In genomic region chr12:108307553-108307952, GRCm38 (mm10) we compare ENCODE assay signal across 7 mouse cellular contexts. TPM values are rescaled to one million over a fixed set of nuclear protein-coding genes. Genes with fewer than 3 reads are reported as not detected.
A peak's percentile ranks its signal among the peaks of the same experiment; 100 is the strongest.
DNase-seq lines count a peak whose midpoint lies in the region.

No protein-coding gene starts in this region.

- DNase-seq in layer of hippocampus, postnatal 10 days (ENCODE audit: low spot score in 2 of 2), result peak; percentile 56 to 63
- DNase-seq in layer of hippocampus, postnatal 36 days, result no peak
- peak; percentile 69 for DNase-seq in NIH3T3 (ENCODE audit: low read depth)
- DNase-seq in cerebellum, postnatal 25 days, result peak; percentile 61 to 83
- peak; percentile 77 for DNase-seq in heart, postnatal 4 days
- peak; percentile 81 for DNase-seq in lung, postnatal 10 days
- DNase-seq in testis, postnatal 10 days (ENCODE audit: low spot score), result peak; percentile 83

RNA-seq across cellular contexts. Expression of gene Hhipl1, which starts 1.5 kb away (rescaled TPM):
- total RNA-seq in layer of hippocampus, postnatal 10 days (2021), result 1 to 10 TPM; 6.3 to 7.4 TPM
- 1 to 10 TPM; 4.5 to 5.7 TPM for total RNA-seq in layer of hippocampus, postnatal 36 days (2021)
- 1 to 10 TPM; 2.5 to 2.8 TPM for total RNA-seq in heart, postnatal 4 days (2021)

RNA-seq across cellular contexts. Expression of gene Cyp46a1, which starts 26.6 kb away (rescaled TPM):
- 100 to 1,000 TPM in 1 of 2 experiments, 10 to 100 TPM in 1; 89.7 to 103 TPM for total RNA-seq in layer of hippocampus, postnatal 10 days (2021)
- 100 to 1,000 TPM; 168 to 174 TPM for total RNA-seq in layer of hippocampus, postnatal 36 days (2021)
- 1 to 10 TPM; 2.5 to 3.3 TPM for total RNA-seq in heart, postnatal 4 days (2021)

RNA-seq across cellular contexts. Expression of gene Ccdc85c, which starts 32.3 kb away (rescaled TPM):
- 10 to 100 TPM; 58.6 to 62.9 TPM for total RNA-seq in layer of hippocampus, postnatal 10 days (2021)
- total RNA-seq in layer of hippocampus, postnatal 36 days (2021), result 10 to 100 TPM; 68.1 to 70.0 TPM
- total RNA-seq in heart, postnatal 4 days (2021), result 10 to 100 TPM; 35.2 to 37.2 TPM

Comparison
In these comparisons a context has a peak if more than half of its experiments do, and no peak if none do; other contexts are left out.
1. DNase-seq: peak in layer of hippocampus, postnatal 10 days (2 of 2), NIH3T3 (single experiment), cerebellum, postnatal 25 days (2 of 2), heart, postnatal 4 days (single experiment), lung, postnatal 10 days (single experiment) and testis, postnatal 10 days (single experiment); none in layer of hippocampus, postnatal 36 days (0 of 2).
2. RNA of gene Cyp46a1, which starts 26.6 kb away (total RNA-seq): 168 to 174 TPM in layer of hippocampus, postnatal 36 days and 89.7 to 103 TPM in layer of hippocampus, postnatal 10 days; 2.5 to 3.3 TPM in heart, postnatal 4 days; every median in the first group is over 10 times any median in the second.